Mouse (Mus musculus): Measurements from ENCODE around the gene Crygd. TPM values are rescaled to one million over a fixed set of nuclear protein-coding genes. Genes with fewer than 3 reads are reported as not detected.
"Not testable (repeated sequence)": the region's sequence is repeated elsewhere in the genome, so short reads cannot be mapped to it uniquely, and the experiment has no call there.

Crygd gene
- polyA plus RNA-seq, 1 experiment from 2014 or later, result not detected

- Histone ChIP-seq H3K27ac (ENCODE audit: low read depth) (no peak overlapping the region), H3K9ac (replicated peaks) (no peak overlapping the region), H3K4me3 (ENCODE audit: low read depth, low read length) (no peak overlapping the region), H3K4me2 (ENCODE audit: low read depth, low read length) (no peak overlapping the region), H3K9me3 (ENCODE audit: low read length) (no peaks in the 10 kb centered on the region), H3K27me3 (ENCODE audit: insufficient read depth, low read length) (no peaks in the 10 kb centered on the region), H3K36me3 (replicated peaks; ENCODE audit: insufficient read depth, low read length) (no peaks in the 10 kb centered on the region), H3K4me1 (ENCODE audit: insufficient read depth) (no peaks in the 10 kb centered on the region)
- ATAC-seq (no peak), DNase-seq (no peak)
- 23% methylated on average over 5 of the region's 5 CpGs for WGBS (ENCODE audit: insufficient replicate concordance)
- TF ChIP-seq CTCF (IDR thresholded peaks at IDR 0.05; ENCODE audit: low read depth), result peak; percentile 16; the same call in 1 of the 2 replicates
- no peak for TF ChIP-seq EP300 (IDR thresholded peaks at IDR 0.05; ENCODE audit: low read depth)
Measured at GRCm38 (mm10) chr1:65075607-65076006, 12.4 kb upstream of the Crygd start.

- Histone ChIP-seq H3K27ac (ENCODE audit: low read depth) (no peak within 1 kb of the TSS), H3K9me3 (ENCODE audit: low read length) (no peaks in the 10 kb centered on the region), H3K36me3 (replicated peaks; ENCODE audit: insufficient read depth, low read length) (no peaks in the 10 kb centered on the region), H3K4me3 (ENCODE audit: low read depth, low read length) (no peak within 1 kb of the TSS), H3K4me1 (ENCODE audit: insufficient read depth) (no peaks in the 10 kb centered on the region), H3K27me3 (ENCODE audit: insufficient read depth, low read length) (no peaks in the 10 kb centered on the region), H3K4me2 (ENCODE audit: low read depth, low read length) (no peak within 1 kb of the TSS), H3K9ac (replicated peaks) (no peak within 1 kb of the TSS)
- ATAC-seq, result no peak
- no peak for DNase-seq
- no peak for TF ChIP-seq CTCF (IDR thresholded peaks at IDR 0.05; ENCODE audit: low read depth)
- no peak for TF ChIP-seq EP300 (IDR thresholded peaks at IDR 0.05; ENCODE audit: low read depth)
- 64% methylated on average over 6 of the region's 6 CpGs for WGBS (ENCODE audit: insufficient replicate concordance)
Measured at GRCm38 (mm10) chr1:65073589-65073988, 10.3 kb upstream of the Crygd start, which contains the start of gene Crygc. Gene Crygc (minus strand): TSS chr1:65073689.

- DNase-seq (no peak), ATAC-seq (no peak)
- Histone ChIP-seq H3K4me1 (ENCODE audit: insufficient read depth) (no peaks in the 10 kb centered on the region), H3K9me3 (ENCODE audit: low read length) (no peaks in the 10 kb centered on the region), H3K4me2 (ENCODE audit: low read depth, low read length) (no peak overlapping the region), H3K36me3 (replicated peaks; ENCODE audit: insufficient read depth, low read length) (no peaks in the 10 kb centered on the region), H3K27ac (ENCODE audit: low read depth) (no peak overlapping the region), H3K9ac (replicated peaks) (no peak overlapping the region), H3K27me3 (ENCODE audit: insufficient read depth, low read length) (no peaks in the 10 kb centered on the region), H3K4me3 (ENCODE audit: low read depth, low read length) (no peak overlapping the region)
- TF ChIP-seq CTCF (IDR thresholded peaks at IDR 0.05; ENCODE audit: low read depth), result no peak
- no peak for TF ChIP-seq EP300 (IDR thresholded peaks at IDR 0.05; ENCODE audit: low read depth)
Measured at GRCm38 (mm10) chr1:65067842-65068241, 4.6 kb upstream of the Crygd start.

GRCm38 (mm10) chr1:65064201-65064600 is 949 bp upstream of the Crygd start:
- no peaks in the 10 kb centered on the region for H3K36me3 ChIP-seq (replicated peaks; ENCODE audit: insufficient read depth, low read length)
- no peaks in the 10 kb centered on the region for H3K4me1 ChIP-seq (ENCODE audit: insufficient read depth)
- no peak overlapping the region for H3K4me2 ChIP-seq (ENCODE audit: low read depth, low read length)
- ATAC-seq (no peak), DNase-seq (no peak)
- H3K9ac ChIP-seq (replicated peaks), result no peak overlapping the region
- no peak overlapping the region for H3K4me3 ChIP-seq (ENCODE audit: low read depth, low read length)
- TF ChIP-seq EP300 (IDR thresholded peaks at IDR 0.05; ENCODE audit: low read depth), result no peak
- no peak for TF ChIP-seq CTCF (IDR thresholded peaks at IDR 0.05; ENCODE audit: low read depth)
- no peaks in the 10 kb centered on the region for H3K27me3 ChIP-seq (ENCODE audit: insufficient read depth, low read length)
- H3K27ac ChIP-seq (ENCODE audit: low read depth), result no peak overlapping the region
- H3K9me3 ChIP-seq (ENCODE audit: low read length), result no peaks in the 10 kb centered on the region
- WGBS (ENCODE audit: insufficient replicate concordance), result 81% methylated on average over 15 of the region's 15 CpGs

- no peak overlapping the region for H3K4me2 ChIP-seq (ENCODE audit: low read depth, low read length)
- no peak for TF ChIP-seq EP300 (IDR thresholded peaks at IDR 0.05; ENCODE audit: low read depth)
- TF ChIP-seq CTCF (IDR thresholded peaks at IDR 0.05; ENCODE audit: low read depth), result no peak
- DNase-seq (no peak), ATAC-seq (no peak)
- H3K9me3 ChIP-seq (ENCODE audit: low read length), result no peaks in the 10 kb centered on the region
- no peaks in the 10 kb centered on the region for H3K36me3 ChIP-seq (replicated peaks; ENCODE audit: insufficient read depth, low read length)
- H3K4me3 ChIP-seq (ENCODE audit: low read depth, low read length), result no peak overlapping the region
- no peak overlapping the region for H3K9ac ChIP-seq (replicated peaks)
- WGBS (ENCODE audit: insufficient replicate concordance), result 39% methylated on average over 2 of the region's 2 CpGs
- no peaks in the 10 kb centered on the region for H3K27me3 ChIP-seq (ENCODE audit: insufficient read depth, low read length)
- H3K4me1 ChIP-seq (ENCODE audit: insufficient read depth), result no peaks in the 10 kb centered on the region
- no peak overlapping the region for H3K27ac ChIP-seq (ENCODE audit: low read depth)
Measured at GRCm38 (mm10) chr1:65052140-65052539, 11.1 kb downstream of the Crygd start.

GRCm38 (mm10) chr1:65051696-65052095 is 11.6 kb downstream of the Crygd start:
- Histone ChIP-seq H3K4me1 (ENCODE audit: insufficient read depth) (no peaks in the 10 kb centered on the region), H3K4me2 (ENCODE audit: low read depth, low read length) (no peak overlapping the region), H3K27ac (ENCODE audit: low read depth) (no peak overlapping the region), H3K36me3 (replicated peaks; ENCODE audit: insufficient read depth, low read length) (no peaks in the 10 kb centered on the region), H3K27me3 (ENCODE audit: insufficient read depth, low read length) (no peaks in the 10 kb centered on the region), H3K9me3 (ENCODE audit: low read length) (no peaks in the 10 kb centered on the region), H3K9ac (replicated peaks) (no peak overlapping the region), H3K4me3 (ENCODE audit: low read depth, low read length) (no peak overlapping the region)
- no peak for ATAC-seq
- no peak for DNase-seq
- WGBS (ENCODE audit: insufficient replicate concordance), result 75% methylated on average over 7 of the region's 7 CpGs
- TF ChIP-seq EP300 (IDR thresholded peaks at IDR 0.05; ENCODE audit: low read depth), result no peak
- no peak for TF ChIP-seq CTCF (IDR thresholded peaks at IDR 0.05; ENCODE audit: low read depth)

- DNase-seq; H3K4me3 ChIP-seq (ENCODE audit: low read depth, low read length); H3K27ac ChIP-seq (ENCODE audit: low read depth); H3K27me3 ChIP-seq (ENCODE audit: insufficient read depth, low read length); H3K9me3 ChIP-seq (ENCODE audit: low read length); H3K36me3 ChIP-seq (replicated peaks; ENCODE audit: insufficient read depth, low read length); ATAC-seq; H3K9ac ChIP-seq (replicated peaks); H3K4me1 ChIP-seq (ENCODE audit: insufficient read depth); H3K4me2 ChIP-seq (ENCODE audit: low read depth, low read length): not testable (repeated sequence)
- 76% methylated on average over 8 of the region's 12 CpGs for WGBS (ENCODE audit: insufficient replicate concordance)
Measured at GRCm38 (mm10) chr1:65050952-65051351, 12.3 kb downstream of the Crygd start, which contains the start of gene Cryge. Gene Cryge (minus strand): TSS chr1:65051149.
